Mouse (Mus musculus): ENCODE data around the gene Nt5dc2.

GRCm38 (mm10) chr14:31133023-31133665 lies 2.3 kb downstream of the Nt5dc2 start:
- no peak for TF ChIP-seq CTCF (IDR thresholded peaks at IDR 0.05)
- TF ChIP-seq EP300 (IDR thresholded peaks at IDR 0.05) = peak; percentile 72

Data from lung, postnatal 0 days (tissue).